Mouse (Mus musculus) ES-Bruce4 (cell line): ENCODE measurements around the gene Inpp5d. TPM values are rescaled to one million over a fixed set of nuclear protein-coding genes. Genes with fewer than 3 reads are reported as not detected.

Experiments
- H3K27ac ChIP-seq: 2 replicates; pipeline ENCODE4 v1.5.1; 2012; ENCODE audit warnings: low read length, inconsistent platforms; ENCODE audit not compliant: insufficient read depth
- H3K27me3 ChIP-seq: 2 replicates; pipeline ENCODE4 v1.6.1; 2012; ENCODE audit warnings: mild to moderate bottlenecking, low read length, inconsistent platforms; ENCODE audit not compliant: control insufficient read depth, poor library complexity, insufficient read depth, severe bottlenecking
- H3K36me3 ChIP-seq: 2 replicates; pipeline ENCODE4 v1.6.1; 2012; ENCODE audit warnings: inconsistent platforms, mild to moderate bottlenecking, low read length, moderate library complexity; ENCODE audit not compliant: control insufficient read depth, poor library complexity, insufficient read depth, severe bottlenecking
- H3K4me1 ChIP-seq: one replicate; pipeline ENCODE4 v1.8.1; 2011; ENCODE audit warnings: low read length; ENCODE audit not compliant: control insufficient read depth, insufficient read depth
- H3K4me3 ChIP-seq: 2 replicates; pipeline ENCODE4 v1.5.1; 2011; ENCODE audit warnings: low read depth, mild to moderate bottlenecking, low read length
- H3K9ac ChIP-seq: 2 replicates; pipeline ENCODE4 v1.6.1; 2012; ENCODE audit warnings: low read depth, mild to moderate bottlenecking, inconsistent platforms; ENCODE audit not compliant: poor library complexity, severe bottlenecking
- H3K9me3 ChIP-seq: replicated peaks from 2 replicates; pipeline ENCODE4 v1.6.1; 2012; ENCODE audit warnings: mild to moderate bottlenecking, low read length, inconsistent platforms; ENCODE audit not compliant: control insufficient read depth, poor library complexity, insufficient read depth, severe bottlenecking
- CTCF ChIP-seq: IDR thresholded peaks from one replicate; pipeline ENCODE4 v1.8.1; 2011; ENCODE audit warnings: low read depth, low read length
- EP300 ChIP-seq: IDR thresholded peaks from 2 replicates; pipeline ENCODE4 v1.6.1; 2011; ENCODE audit warnings: low read depth, low read length; ENCODE audit not compliant: insufficient read depth
- POLR2A ChIP-seq: IDR thresholded peaks from one replicate; pipeline ENCODE4 v1.8.1; 2011; ENCODE audit warnings: low read length; ENCODE audit not compliant: insufficient read depth
- polyA plus RNA-seq: library from polyadenylated mRNA; stranded (reverse); fragments of >200 nt; gene quantifications from 2 replicates; pipeline ENCODE4 v1.2.4, GENCODE M21; 2011; ENCODE audit warnings: low read depth; ENCODE audit not compliant: missing spikeins, insufficient read depth, insufficient read length

Inpp5d gene
- polyA plus RNA-seq, 1 experiment: 16.8 TPM

DNA sequence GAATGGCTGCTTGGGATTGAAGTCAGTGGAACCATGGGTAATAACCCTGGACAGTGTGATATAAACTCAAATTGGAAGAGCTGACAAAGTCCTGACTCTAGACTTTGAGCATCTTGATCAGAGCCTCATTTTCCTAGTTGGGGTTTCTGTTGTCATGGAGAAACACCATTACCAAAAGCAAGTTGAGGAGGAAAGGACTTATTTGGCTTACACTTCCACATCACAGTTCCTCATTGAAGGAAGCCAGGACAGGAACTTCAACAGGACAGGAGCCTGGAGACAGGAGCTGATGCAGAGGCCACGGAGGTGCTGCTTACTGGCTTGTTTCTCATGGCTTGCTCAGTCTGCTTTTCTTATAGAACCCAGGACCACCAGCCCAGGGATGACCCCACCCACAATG lies 31.3 kb downstream of the Inpp5d start:
- Histone ChIP-seq H3K4me1 (peaks cover 2% of the 10 kb centered on the region), H3K9ac (no peak overlapping the region), H3K27me3 (no peaks in the 10 kb centered on the region), H3K9me3 (no peaks in the 10 kb centered on the region), H3K27ac (no peak overlapping the region), H3K4me3 (no peak overlapping the region), H3K36me3 (no peaks in the 10 kb centered on the region)
- no peak for TF ChIP-seq POLR2A
- TF ChIP-seq CTCF: no peak
- TF ChIP-seq EP300: no peak

DNA sequence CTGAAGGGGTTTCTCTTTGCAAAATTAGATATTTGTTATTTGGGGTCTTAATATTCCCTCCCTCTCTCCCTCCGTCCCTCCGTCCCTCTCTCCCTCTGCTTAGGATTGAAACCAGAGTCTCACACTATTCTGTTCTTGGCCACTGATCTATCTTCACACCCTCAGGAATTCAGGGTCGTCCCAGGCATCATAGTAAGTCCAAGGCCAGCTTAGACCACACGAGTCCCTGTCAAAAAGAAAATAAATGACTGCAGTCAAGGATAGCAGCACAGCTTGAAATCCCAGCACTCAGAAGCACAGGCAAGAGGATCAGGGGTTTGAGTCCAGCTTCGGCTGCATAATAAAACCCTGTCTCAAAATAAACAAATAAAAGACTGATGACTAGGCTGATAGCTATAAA lies 35.0 kb downstream of the Inpp5d start:
- Histone ChIP-seq H3K27me3 (no peaks in the 10 kb centered on the region), H3K27ac (no peak overlapping the region), H3K9me3 (no peaks in the 10 kb centered on the region), H3K4me3 (no peak overlapping the region), H3K9ac (no peak overlapping the region), H3K4me1 (peaks cover 9% of the 10 kb centered on the region), H3K36me3 (no peaks in the 10 kb centered on the region)
- no peak for TF ChIP-seq EP300
- TF ChIP-seq CTCF: no peak
- TF ChIP-seq POLR2A: no peak

DNA sequence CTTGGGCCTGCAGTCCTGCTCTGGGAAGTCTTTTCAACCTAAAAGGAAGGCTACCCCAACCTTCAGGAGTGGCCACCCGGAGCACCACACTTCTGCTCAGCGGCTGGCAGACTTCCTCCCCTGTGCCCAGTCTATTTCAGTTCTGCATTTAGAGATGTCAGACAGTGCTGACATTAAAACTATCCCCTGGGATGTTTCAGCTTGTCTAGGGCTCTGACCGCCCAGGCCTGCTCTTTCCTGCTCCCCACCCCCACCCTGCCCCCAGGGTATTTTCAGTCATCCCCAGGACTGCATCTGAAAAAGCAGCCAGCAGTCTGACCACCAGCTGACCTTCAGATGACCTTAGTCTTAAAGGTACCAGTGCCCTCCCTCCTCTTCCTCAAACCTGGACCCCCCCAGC lies 38.0 kb downstream of the Inpp5d start:
- H3K9me3 ChIP-seq: no peaks in the 10 kb centered on the region
- peak; percentile 84 for TF ChIP-seq EP300
- no peak for TF ChIP-seq CTCF
- no peak overlapping the region for H3K9ac ChIP-seq
- no peaks in the 10 kb centered on the region for H3K27me3 ChIP-seq
- peak overlapping the region; percentile 8; the same call in 1 of the 2 replicates for H3K27ac ChIP-seq
- no peak overlapping the region for H3K4me3 ChIP-seq
- no peaks in the 10 kb centered on the region for H3K36me3 ChIP-seq
- H3K4me1 ChIP-seq: peaks cover 12% of the 10 kb centered on the region

GRCm38 (mm10) chr1:87658485-87658884 lies 38.4 kb downstream of the Inpp5d start:
- H3K9ac ChIP-seq: no peak overlapping the region
- no peak for TF ChIP-seq CTCF
- no peak for TF ChIP-seq EP300
- no peak for TF ChIP-seq POLR2A
- no peaks in the 10 kb centered on the region for H3K9me3 ChIP-seq
- no peaks in the 10 kb centered on the region for H3K36me3 ChIP-seq
- no peak overlapping the region for H3K4me3 ChIP-seq
- no peak overlapping the region for H3K27ac ChIP-seq
- peaks cover 12% of the 10 kb centered on the region for H3K4me1 ChIP-seq
- H3K27me3 ChIP-seq: no peaks in the 10 kb centered on the region

DNA sequence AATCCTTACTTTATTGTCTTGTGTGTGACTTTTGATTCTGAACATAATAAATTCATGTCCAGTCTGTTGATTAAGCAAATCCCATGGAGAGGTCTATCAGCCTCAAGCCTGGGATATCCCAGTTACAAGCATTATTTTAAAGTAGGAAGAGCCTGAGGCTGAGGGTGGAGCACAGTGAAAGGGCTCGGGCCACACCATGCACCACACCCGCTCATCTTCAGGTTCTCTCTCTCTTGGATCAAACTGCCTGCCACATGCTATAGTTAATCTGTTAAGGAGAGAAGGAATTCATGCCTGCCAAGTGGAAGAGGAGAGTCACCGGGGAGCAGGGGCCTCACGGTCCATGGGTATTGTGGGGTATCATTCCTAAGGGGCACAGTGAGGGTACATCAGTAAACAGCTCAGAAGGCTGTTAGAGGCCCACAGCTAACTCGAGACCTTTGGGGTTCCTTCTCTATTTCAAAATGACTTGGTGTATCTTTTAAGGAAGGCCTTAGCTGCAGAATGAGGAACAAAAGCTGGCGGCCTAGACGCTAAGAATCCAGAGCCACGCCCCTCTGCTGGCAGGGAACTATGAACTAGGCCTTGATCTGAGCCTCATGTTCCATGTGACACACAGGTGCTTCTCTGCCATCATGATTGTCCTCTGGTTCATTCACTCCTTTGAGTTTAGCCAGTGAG lies 39.0 kb downstream of the Inpp5d start:
- peaks cover 6% of the 10 kb centered on the region; the same call in 1 of the 2 replicates for H3K9me3 ChIP-seq
- no peak overlapping the region for H3K4me3 ChIP-seq
- H3K4me1 ChIP-seq: peaks cover 12% of the 10 kb centered on the region
- H3K9ac ChIP-seq: no peak overlapping the region
- H3K36me3 ChIP-seq: no peaks in the 10 kb centered on the region
- no peak overlapping the region for H3K27ac ChIP-seq
- no peaks in the 10 kb centered on the region for H3K27me3 ChIP-seq
- TF ChIP-seq CTCF (no peak), POLR2A (no peak), EP300 (peak; percentile 61; the same call in 1 of the 2 replicates)

- peaks cover 12% of the 10 kb centered on the region for H3K4me1 ChIP-seq
- H3K27me3 ChIP-seq: no peaks in the 10 kb centered on the region
- no peaks in the 10 kb centered on the region for H3K36me3 ChIP-seq
- no peak overlapping the region for H3K27ac ChIP-seq
- H3K4me3 ChIP-seq: no peak overlapping the region
- peaks cover 7% of the 10 kb centered on the region; the same call in 1 of the 2 replicates for H3K9me3 ChIP-seq
- H3K9ac ChIP-seq: no peak overlapping the region
- TF ChIP-seq EP300: no peak
- TF ChIP-seq POLR2A: no peak
- no peak for TF ChIP-seq CTCF
These were observed 39.5 kb downstream of the Inpp5d start for GRCm38 (mm10) chr1:87659618-87659960.
